ENCODE assay signal across 9 mouse cellular contexts in genomic region chr9:41212303-41212901, GRCm38 (mm10). TPM values are rescaled to one million over a fixed set of nuclear protein-coding genes. Genes with fewer than 3 reads are reported as not detected.
DNase-seq lines count a peak whose midpoint lies in the region; ATAC-seq and TF ChIP-seq lines count a peak whose summit lies in the region.
"Had no signal": no experiment of that assay in that cellular context is flagged by ENCODE, and none has a peak within 500 bp of the region (broad histone marks: within the 10 kb centered on the region; RNA-seq: fewer than 3 reads in every experiment).

No protein-coding gene starts in this region.

- ATAC-seq in forebrain, embryonic 13.5 days: peak; percentile 20; the same call in 1 of the 2 replicates
- ATAC-seq in hindbrain, embryonic 14.5 days (ENCODE audit: low FRiP score): no peak
- ATAC-seq in limb, embryonic 15.5 days (ENCODE audit: insufficient number of reproducible peaks, low FRiP score, low TSS enrichment, low read depth): peak; percentile 71; the same call in 1 of the 2 replicates
- no peak for ATAC-seq in midbrain, embryonic 14.5 days (ENCODE audit: low FRiP score, low TSS enrichment)

- WGBS in forebrain, embryonic 13.5 days: 0% methylated on average over 6 of the region's 7 CpGs
- 0% methylated on average over 7 of the region's 7 CpGs for WGBS in hindbrain, embryonic 14.5 days
- 0% methylated on average over 7 of the region's 7 CpGs for WGBS in limb, embryonic 15.5 days
- 0% methylated on average over 6 of the region's 7 CpGs for WGBS in midbrain, embryonic 14.5 days

- no peak overlapping the region; the same call in 1 of the 2 replicates for H3K27ac ChIP-seq in left cerebral cortex, adult 2 months
- H3K27ac ChIP-seq in forebrain, embryonic 13.5 days: peak overlapping the region; percentile 79
- H3K27ac ChIP-seq in hindbrain, embryonic 14.5 days: peak overlapping the region; percentile 78
- peak overlapping the region; percentile 90 for H3K27ac ChIP-seq in limb, embryonic 15.5 days
- H3K27ac ChIP-seq in midbrain, embryonic 14.5 days (replicated peaks; ENCODE audit: low read depth, low read length): peak overlapping the region; percentile 75

- peak overlapping the region; percentile 50 for H3K4me2 ChIP-seq in forebrain, embryonic 13.5 days
- H3K4me2 ChIP-seq in hindbrain, embryonic 14.5 days (replicated peaks): peak overlapping the region; percentile 45
- H3K4me2 ChIP-seq in limb, embryonic 15.5 days: peak overlapping the region; percentile 39
- H3K4me2 ChIP-seq in midbrain, embryonic 14.5 days (ENCODE audit: low read length): peak overlapping the region; percentile 38

- H3K4me1 ChIP-seq in forebrain, embryonic 13.5 days: peaks cover 24% of the 10 kb centered on the region
- peaks cover 18% of the 10 kb centered on the region; the same call in 1 of the 2 replicates for H3K4me1 ChIP-seq in hindbrain, embryonic 14.5 days (replicated peaks; ENCODE audit: control insufficient read depth, insufficient read depth, low read length)
- H3K4me1 ChIP-seq in limb, embryonic 15.5 days: peaks cover 21% of the 10 kb centered on the region
- peaks cover 19% of the 10 kb centered on the region for H3K4me1 ChIP-seq in midbrain, embryonic 14.5 days (ENCODE audit: control insufficient read depth, insufficient read depth, low read length)

- H3K4me3 ChIP-seq in left cerebral cortex, adult 2 months: 0 out of 2 replicates have a peak overlapping the region, but pooled peaks have one; percentile 19
- H3K4me3 ChIP-seq in forebrain, embryonic 13.5 days: no peak overlapping the region
- no peak overlapping the region; the same call in 1 of the 2 replicates for H3K4me3 ChIP-seq in hindbrain, embryonic 14.5 days (replicated peaks; ENCODE audit: low read length)
- peak overlapping the region; percentile 18 for H3K4me3 ChIP-seq in limb, embryonic 15.5 days
- H3K4me3 ChIP-seq in midbrain, embryonic 14.5 days (replicated peaks; ENCODE audit: low read depth, low read length): no peak overlapping the region
- H3K4me3 ChIP-seq: myocyte had no signal

- no peaks in the 10 kb centered on the region for H3K27me3 ChIP-seq in forebrain, embryonic 13.5 days
- H3K27me3 ChIP-seq in hindbrain, embryonic 14.5 days (ENCODE audit: control insufficient read depth, insufficient read depth, low read length): no peaks in the 10 kb centered on the region
- H3K27me3 ChIP-seq in limb, embryonic 15.5 days: no peaks in the 10 kb centered on the region
- H3K27me3 ChIP-seq in midbrain, embryonic 14.5 days (ENCODE audit: control insufficient read depth, insufficient read depth, low read length): no peaks in the 10 kb centered on the region

- TF ChIP-seq CTCF in left cerebral cortex, adult 2 months (IDR thresholded peaks at IDR 0.05): no peak

- no peaks in the 10 kb centered on the region for H3K9me3 ChIP-seq in forebrain, embryonic 13.5 days (replicated peaks)
- H3K9me3 ChIP-seq in hindbrain, embryonic 14.5 days (ENCODE audit: control insufficient read depth, low read length): no peaks in the 10 kb centered on the region
- H3K9me3 ChIP-seq in limb, embryonic 15.5 days: no peaks in the 10 kb centered on the region
- H3K9me3 ChIP-seq in midbrain, embryonic 14.5 days (ENCODE audit: control insufficient read depth, low read length): no peaks in the 10 kb centered on the region

- no peaks in the 10 kb centered on the region for H3K36me3 ChIP-seq in forebrain, embryonic 13.5 days (ENCODE audit: poor library complexity, severe bottlenecking)
- no peaks in the 10 kb centered on the region for H3K36me3 ChIP-seq in hindbrain, embryonic 14.5 days (replicated peaks; ENCODE audit: control insufficient read depth, insufficient read depth)
- no peaks in the 10 kb centered on the region for H3K36me3 ChIP-seq in limb, embryonic 15.5 days
- H3K36me3 ChIP-seq in midbrain, embryonic 14.5 days (ENCODE audit: control insufficient read depth, insufficient read depth, low read length): no peaks in the 10 kb centered on the region

- H3K9ac ChIP-seq in forebrain, embryonic 13.5 days: 0 out of 2 replicates have a peak overlapping the region, but pooled peaks have one; percentile 22
- peak overlapping the region; percentile 45 for H3K9ac ChIP-seq in hindbrain, embryonic 14.5 days
- no peak overlapping the region for H3K9ac ChIP-seq in limb, embryonic 15.5 days
- H3K9ac ChIP-seq in midbrain, embryonic 14.5 days (replicated peaks; ENCODE audit: low read length): peak overlapping the region; percentile 17; the same call in 1 of the 2 replicates

- no peak for DNase-seq in left cerebral cortex, adult 2 months (ENCODE audit: extremely low spot score in 1 of 2, low spot score in 2 of 2)
- no peak for DNase-seq in left cerebral cortex, postnatal 4 days
- peak; percentile 36 for DNase-seq in hindbrain, embryonic 14.5 days (ENCODE audit: low spot score)
- DNase-seq in midbrain, embryonic 14.5 days: peak; percentile 61
- peak; percentile 65 for DNase-seq in thymus, postnatal 14 days
- no peak for DNase-seq in frontal cortex, postnatal 10 days (ENCODE audit: low spot score in 2 of 2)

- intact Hi-C loops in left cerebral cortex, adult 2 months (cut with DNase I): no loop called here
- intact Hi-C loops in left cerebral cortex, postnatal 4 days (cut with DNase I): no loop called here

RNA-seq across cellular contexts. Expression of gene Ubash3b, which starts 50.9 kb away (rescaled TPM):
- 10 to 100 TPM; 23.5 to 26.7 TPM for total RNA-seq in left cerebral cortex, adult 2 months (2021)
- total RNA-seq in left cerebral cortex, postnatal 4 days (2021): 10 to 100 TPM; 24.9 to 29.0 TPM
- polyA plus RNA-seq in forebrain, embryonic 13.5 days (2015; fragmentation: Nextera tagmentation; extraction: Ambion mirVana): 9.7 and 9.8 TPM in 2 replicates
- polyA plus RNA-seq in hindbrain, embryonic 14.5 days (2014; fragmentation: Nextera tagmentation; extraction: Ambion mirVana): 27.6 and 32.1 TPM in 2 replicates
- 6.8 and 7.5 TPM in 2 replicates for polyA plus RNA-seq in limb, embryonic 15.5 days (2015; fragmentation: Nextera tagmentation; extraction: Ambion mirVana)
- polyA plus RNA-seq in midbrain, embryonic 14.5 days (2014; fragmentation: Nextera tagmentation; extraction: Ambion mirVana): 18.9 and 21.3 TPM in 2 replicates

Comparison
In these comparisons a context has a peak if more than half of its experiments do, and no peak if none do; other contexts are left out.
1. DNase-seq: peak in hindbrain, embryonic 14.5 days (single experiment), midbrain, embryonic 14.5 days (single experiment) and thymus, postnatal 14 days (single experiment); none in left cerebral cortex, adult 2 months (0 of 2), left cerebral cortex, postnatal 4 days (single experiment) and frontal cortex, postnatal 10 days (0 of 2).
2. H3K4me3 ChIP-seq: peak in left cerebral cortex, adult 2 months (single experiment) and limb, embryonic 15.5 days (single experiment); none in forebrain, embryonic 13.5 days (single experiment), hindbrain, embryonic 14.5 days (single experiment) and midbrain, embryonic 14.5 days (single experiment).
3. ATAC-seq: peak in forebrain, embryonic 13.5 days (single experiment) and limb, embryonic 15.5 days (single experiment); none in hindbrain, embryonic 14.5 days (single experiment) and midbrain, embryonic 14.5 days (single experiment).
4. Peak in every context shown above with its lines, with median percentiles within 50 percentile points of each other: H3K4me2 ChIP-seq.